Mouse (Mus musculus): ENCODE measurements around the gene Cdk19. TPM values are rescaled to one million over a fixed set of nuclear protein-coding genes. Genes with fewer than 3 reads are reported as not detected.

The Cdk19 gene
- polyA plus RNA-seq, 1 experiment = 2.8 TPM

- no peak overlapping the region for H3K4me3 ChIP-seq (ENCODE audit: low read depth, low read length)
- H3K4me1 ChIP-seq (ENCODE audit: control insufficient read depth, insufficient read depth, insufficient read length, low read length) = no peaks in the 10 kb centered on the region
- H3K36me3 ChIP-seq (ENCODE audit: control insufficient read depth, insufficient read depth, low read length) = no peaks in the 10 kb centered on the region
- no peak overlapping the region for H3K27ac ChIP-seq (ENCODE audit: insufficient read depth, low read depth, low read length)
- WGBS = 69% methylated on average over 6 of the region's 6 CpGs
- no peaks in the 10 kb centered on the region for H3K27me3 ChIP-seq (ENCODE audit: control insufficient read depth, insufficient read depth, low read length)
- no peak for TF ChIP-seq POLR2A (IDR thresholded peaks at IDR 0.05; ENCODE audit: low read depth, low read length)
- no peak for TF ChIP-seq CTCF (IDR thresholded peaks at IDR 0.05; ENCODE audit: extremely low read depth, insufficient read length, insufficient replicate concordance, low read depth, low read length)
Observed at GRCm38 (mm10) chr10:40426096-40426450, 86.7 kb downstream of the Cdk19 start.

- Histone ChIP-seq H3K4me1 (ENCODE audit: control insufficient read depth, insufficient read depth, insufficient read length, low read length) (no peaks in the 10 kb centered on the region), H3K27ac (ENCODE audit: insufficient read depth, low read depth, low read length) (no peak overlapping the region), H3K4me3 (ENCODE audit: low read depth, low read length) (no peak overlapping the region), H3K27me3 (ENCODE audit: control insufficient read depth, insufficient read depth, low read length) (no peaks in the 10 kb centered on the region), H3K36me3 (ENCODE audit: control insufficient read depth, insufficient read depth, low read length) (no peaks in the 10 kb centered on the region)
- 82% methylated on average over 6 of the region's 6 CpGs for WGBS
- no peak for TF ChIP-seq CTCF (IDR thresholded peaks at IDR 0.05; ENCODE audit: extremely low read depth, insufficient read length, insufficient replicate concordance, low read depth, low read length)
- TF ChIP-seq POLR2A (IDR thresholded peaks at IDR 0.05; ENCODE audit: low read depth, low read length) = no peak
Observed at GRCm38 (mm10) chr10:40428633-40429032, 89.3 kb downstream of the Cdk19 start.

GRCm38 (mm10) chr10:40429081-40429480, 89.7 kb downstream of the Cdk19 start:
- H3K36me3 ChIP-seq (ENCODE audit: control insufficient read depth, insufficient read depth, low read length) = no peaks in the 10 kb centered on the region
- no peaks in the 10 kb centered on the region for H3K27me3 ChIP-seq (ENCODE audit: control insufficient read depth, insufficient read depth, low read length)
- H3K4me1 ChIP-seq (ENCODE audit: control insufficient read depth, insufficient read depth, insufficient read length, low read length) = no peaks in the 10 kb centered on the region
- 80% methylated on average over 2 of the region's 2 CpGs for WGBS
- H3K4me3 ChIP-seq (ENCODE audit: low read depth, low read length) = no peak overlapping the region
- H3K27ac ChIP-seq (ENCODE audit: insufficient read depth, low read depth, low read length) = no peak overlapping the region
- TF ChIP-seq POLR2A (IDR thresholded peaks at IDR 0.05; ENCODE audit: low read depth, low read length) (no peak), CTCF (IDR thresholded peaks at IDR 0.05; ENCODE audit: extremely low read depth, insufficient read length, insufficient replicate concordance, low read depth, low read length) (no peak)

GRCm38 (mm10) chr10:40430209-40430608, 90.8 kb downstream of the Cdk19 start:
- TF ChIP-seq POLR2A (IDR thresholded peaks at IDR 0.05; ENCODE audit: low read depth, low read length) (no peak), CTCF (IDR thresholded peaks at IDR 0.05; ENCODE audit: extremely low read depth, insufficient read length, insufficient replicate concordance, low read depth, low read length) (no peak)
- no peak overlapping the region for H3K4me3 ChIP-seq (ENCODE audit: low read depth, low read length)
- 85% methylated on average over 4 of the region's 4 CpGs for WGBS
- H3K27ac ChIP-seq (ENCODE audit: insufficient read depth, low read depth, low read length) = no peak overlapping the region
- no peaks in the 10 kb centered on the region for H3K4me1 ChIP-seq (ENCODE audit: control insufficient read depth, insufficient read depth, insufficient read length, low read length)
- H3K27me3 ChIP-seq (ENCODE audit: control insufficient read depth, insufficient read depth, low read length) = no peaks in the 10 kb centered on the region
- H3K36me3 ChIP-seq (ENCODE audit: control insufficient read depth, insufficient read depth, low read length) = no peaks in the 10 kb centered on the region

- no peak overlapping the region for H3K4me3 ChIP-seq (ENCODE audit: low read depth, low read length)
- H3K4me1 ChIP-seq (ENCODE audit: control insufficient read depth, insufficient read depth, insufficient read length, low read length) = no peaks in the 10 kb centered on the region
- H3K27ac ChIP-seq (ENCODE audit: insufficient read depth, low read depth, low read length) = no peak overlapping the region
- H3K36me3 ChIP-seq (ENCODE audit: control insufficient read depth, insufficient read depth, low read length) = 0 out of 2 replicates have a peak, but pooled peaks cover 3% of the 10 kb centered on the region
- WGBS = 93% methylated on average over 3 of the region's 3 CpGs
- no peak for TF ChIP-seq CTCF (IDR thresholded peaks at IDR 0.05; ENCODE audit: extremely low read depth, insufficient read length, insufficient replicate concordance, low read depth, low read length)
- TF ChIP-seq POLR2A (IDR thresholded peaks at IDR 0.05; ENCODE audit: low read depth, low read length) = no peak
- no peaks in the 10 kb centered on the region for H3K27me3 ChIP-seq (ENCODE audit: control insufficient read depth, insufficient read depth, low read length)
Observed at GRCm38 (mm10) chr10:40431957-40432356, 92.6 kb downstream of the Cdk19 start.

GRCm38 (mm10) chr10:40432375-40432774, 93.0 kb downstream of the Cdk19 start:
- Histone ChIP-seq H3K4me3 (ENCODE audit: low read depth, low read length) (no peak overlapping the region), H3K27ac (ENCODE audit: insufficient read depth, low read depth, low read length) (no peak overlapping the region), H3K36me3 (ENCODE audit: control insufficient read depth, insufficient read depth, low read length) (0 out of 2 replicates have a peak, but pooled peaks cover 3% of the 10 kb centered on the region), H3K4me1 (ENCODE audit: control insufficient read depth, insufficient read depth, insufficient read length, low read length) (no peaks in the 10 kb centered on the region), H3K27me3 (ENCODE audit: control insufficient read depth, insufficient read depth, low read length) (no peaks in the 10 kb centered on the region)
- WGBS = 86% methylated on average over 9 of the region's 9 CpGs
- TF ChIP-seq POLR2A (IDR thresholded peaks at IDR 0.05; ENCODE audit: low read depth, low read length) (no peak), CTCF (IDR thresholded peaks at IDR 0.05; ENCODE audit: extremely low read depth, insufficient read length, insufficient replicate concordance, low read depth, low read length) (no peak)

- TF ChIP-seq CTCF (IDR thresholded peaks at IDR 0.05; ENCODE audit: extremely low read depth, insufficient read length, insufficient replicate concordance, low read depth, low read length) (no peak), POLR2A (IDR thresholded peaks at IDR 0.05; ENCODE audit: low read depth, low read length) (no peak)
- 0 out of 2 replicates have a peak, but pooled peaks cover 3% of the 10 kb centered on the region for H3K36me3 ChIP-seq (ENCODE audit: control insufficient read depth, insufficient read depth, low read length)
- no peak overlapping the region for H3K4me3 ChIP-seq (ENCODE audit: low read depth, low read length)
- no peaks in the 10 kb centered on the region for H3K27me3 ChIP-seq (ENCODE audit: control insufficient read depth, insufficient read depth, low read length)
- 91% methylated on average over 12 of the region's 12 CpGs for WGBS
- H3K4me1 ChIP-seq (ENCODE audit: control insufficient read depth, insufficient read depth, insufficient read length, low read length) = no peaks in the 10 kb centered on the region
- no peak overlapping the region for H3K27ac ChIP-seq (ENCODE audit: insufficient read depth, low read depth, low read length)
Observed at GRCm38 (mm10) chr10:40435402-40435801, 96.0 kb downstream of the Cdk19 start.
